Mouse (Mus musculus) lung, postnatal 25 days (tissue): Measurements from ENCODE around the gene Krt33b.

Experiments used
- DNase-seq: peaks from one replicate; pipeline ENCODE4 v3.0.0; 2022; ENCODE audit warnings: low spot score

The Krt33b gene

DNA sequence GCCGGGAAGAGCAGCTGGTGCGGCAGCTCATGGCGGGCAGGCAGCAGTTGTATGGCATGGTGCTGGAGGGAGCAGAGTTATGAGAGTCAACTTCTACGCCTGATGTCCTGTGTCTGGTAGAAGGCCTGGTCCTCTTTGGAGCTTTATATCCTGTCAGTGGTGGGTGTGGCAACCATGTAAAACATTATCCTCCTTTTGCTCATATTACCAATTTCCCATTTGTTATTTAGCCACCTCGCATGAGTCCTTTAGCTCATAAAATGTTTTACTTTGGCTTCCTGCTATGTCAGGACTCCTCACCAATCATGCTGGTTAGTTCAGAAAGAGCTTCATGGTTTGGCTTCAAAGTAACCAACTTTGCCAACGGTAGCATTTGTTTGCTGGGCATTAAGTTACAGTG lies at the start of gene Krt33b:
TSS of gene Krt33b (minus strand) at position 101 of the 400 bp plus-strand sequence.
- no peak for DNase-seq

DNA sequence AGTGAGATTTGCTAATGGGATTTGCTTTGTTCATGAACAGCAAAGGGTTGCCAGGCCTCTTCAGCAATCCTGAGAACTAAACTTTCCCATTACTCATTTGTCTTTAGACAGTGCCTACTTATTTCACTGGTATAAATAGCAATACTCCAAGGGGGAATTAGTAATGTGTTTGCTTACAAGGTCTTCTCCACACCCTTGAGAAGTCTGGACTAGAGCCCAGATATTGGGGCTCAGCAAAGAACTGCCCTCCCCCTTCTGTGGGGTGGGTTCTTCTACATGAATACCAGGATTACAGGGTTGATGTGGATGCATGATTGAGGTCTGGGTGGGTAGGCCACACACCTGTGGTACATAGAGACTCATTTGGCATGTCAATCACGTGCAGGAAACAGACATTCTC lies 44.2 kb upstream of the Krt33b start:
- DNase-seq = no peak

- DNase-seq = peak; percentile 69
Measured at GRCm38 (mm10) chr11:100067293-100068036, 37.8 kb upstream of the Krt33b start.

- no peak for DNase-seq
Measured at GRCm38 (mm10) chr11:100066236-100067010, 36.8 kb upstream of the Krt33b start.

DNA sequence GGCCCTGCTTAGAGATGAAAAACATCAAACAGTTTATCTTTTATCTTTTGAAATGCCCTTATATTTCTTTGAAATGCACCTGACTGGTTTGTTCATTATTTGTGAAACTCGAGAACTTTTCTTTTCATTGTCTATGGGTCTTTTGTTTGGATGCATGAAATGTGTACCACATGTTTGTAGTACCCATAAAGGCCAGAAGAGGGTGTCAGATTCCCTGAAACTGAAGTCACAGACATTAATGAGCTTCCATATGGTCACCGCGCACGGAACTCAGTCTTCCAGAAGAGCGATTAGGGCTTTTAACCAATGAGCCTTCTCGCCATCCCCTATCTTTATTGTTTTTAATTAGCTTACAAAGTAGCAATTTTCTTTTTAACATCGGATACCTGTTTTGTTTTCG lies 29.2 kb upstream of the Krt33b start:
- no peak for DNase-seq

- peak; percentile 8 for DNase-seq
Measured at GRCm38 (mm10) chr11:100055686-100056655, 26.3 kb upstream of the Krt33b start.

DNA sequence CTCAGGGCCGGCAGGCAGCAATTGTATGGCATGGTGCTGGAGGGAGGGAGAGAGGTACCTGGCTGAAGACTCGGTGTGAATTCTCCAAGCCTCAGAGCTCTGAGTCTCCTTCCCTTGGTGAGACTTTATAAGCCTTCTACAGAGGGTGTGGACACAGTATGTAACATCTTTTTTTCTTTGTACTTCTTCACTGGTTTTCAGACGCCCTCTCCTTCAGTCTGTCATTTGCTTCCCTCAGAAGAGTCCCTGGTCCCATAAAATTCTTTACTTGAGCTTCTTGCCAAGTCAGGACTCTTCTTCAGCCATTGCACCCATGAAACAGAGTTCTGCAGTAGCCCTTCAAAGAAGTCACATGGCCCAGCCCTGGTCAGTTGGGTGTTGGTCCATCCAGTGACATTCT lies 20.8 kb upstream of the Krt33b start, which contains the start of gene Krt31:
TSS of gene Krt31 (minus strand) at position 101 of the 400 bp plus-strand sequence.
- DNase-seq = no peak

DNA sequence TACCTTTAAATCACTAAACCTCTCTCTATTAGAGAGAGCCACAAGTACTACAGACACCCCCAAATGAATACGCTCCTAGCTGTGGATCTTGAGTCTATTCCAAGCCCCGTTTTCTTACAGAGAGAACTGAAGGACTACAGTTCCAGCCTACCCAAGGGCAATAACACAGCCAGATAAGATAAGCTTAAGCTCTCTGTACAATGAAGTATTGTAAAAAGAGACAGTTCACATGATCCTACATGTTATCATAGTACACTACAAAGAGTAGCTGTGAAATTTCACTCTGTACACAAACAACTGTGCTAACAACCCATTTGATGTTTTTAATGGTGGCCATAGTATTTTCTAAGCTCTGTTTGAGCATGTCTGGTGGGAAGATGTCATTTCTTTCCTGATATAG lies 17.5 kb upstream of the Krt33b start:
- no peak for DNase-seq

DNA sequence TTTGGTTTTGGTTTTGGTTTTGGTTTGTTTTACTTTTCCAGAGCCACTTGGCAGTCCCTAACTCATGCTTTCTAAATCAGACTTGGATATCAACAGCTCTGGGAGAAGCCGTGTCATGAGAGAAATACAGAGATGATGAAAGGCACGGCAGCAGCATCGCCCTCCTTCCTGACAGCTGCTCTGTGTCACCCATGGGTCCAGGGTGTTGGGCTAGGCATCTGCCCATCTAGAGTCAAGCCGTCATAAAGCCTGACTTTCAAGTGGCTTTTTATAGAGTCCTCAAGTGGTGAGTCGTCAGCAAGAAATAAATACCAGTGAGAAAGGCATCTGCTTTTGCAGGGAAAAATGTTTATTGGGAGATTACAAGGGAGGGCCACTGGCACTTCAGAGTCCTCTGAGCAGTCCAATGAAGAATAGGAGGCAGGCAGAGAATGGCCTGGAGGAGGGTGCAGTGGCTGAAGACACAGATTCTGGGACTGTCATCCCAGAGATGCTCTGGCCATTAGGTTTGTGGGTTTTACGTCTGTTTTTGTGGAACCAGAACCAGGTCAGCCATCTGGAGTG lies 16.7 kb upstream of the Krt33b start:
- peak; percentile 2 for DNase-seq

- no peak for DNase-seq
Measured at GRCm38 (mm10) chr11:100041454-100041853, 11.8 kb upstream of the Krt33b start, which contains the start of gene Krt34. Gene Krt34, minus strand, starts transcription at chr11:100041554.

DNA sequence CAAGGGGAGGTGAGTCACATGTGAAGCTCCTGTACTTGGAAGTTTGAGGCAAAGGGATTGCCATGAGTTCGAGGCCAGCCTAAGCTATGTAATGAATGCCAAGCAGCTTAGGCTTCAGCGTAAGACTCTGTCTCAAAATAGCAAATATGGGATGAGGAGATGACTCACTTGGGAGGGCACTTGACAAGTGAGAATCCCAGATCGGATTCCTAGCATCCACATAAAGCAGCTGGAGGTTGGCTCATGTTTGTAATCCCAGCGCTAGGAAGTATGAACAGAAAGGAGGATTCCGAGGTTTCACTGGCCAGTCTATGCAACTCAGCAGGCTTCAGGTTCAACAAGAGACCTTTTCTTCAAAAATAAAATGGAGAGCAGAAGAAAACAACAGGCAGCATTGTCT lies 8.2 kb downstream of the Krt33b start:
- DNase-seq = no peak

DNA sequence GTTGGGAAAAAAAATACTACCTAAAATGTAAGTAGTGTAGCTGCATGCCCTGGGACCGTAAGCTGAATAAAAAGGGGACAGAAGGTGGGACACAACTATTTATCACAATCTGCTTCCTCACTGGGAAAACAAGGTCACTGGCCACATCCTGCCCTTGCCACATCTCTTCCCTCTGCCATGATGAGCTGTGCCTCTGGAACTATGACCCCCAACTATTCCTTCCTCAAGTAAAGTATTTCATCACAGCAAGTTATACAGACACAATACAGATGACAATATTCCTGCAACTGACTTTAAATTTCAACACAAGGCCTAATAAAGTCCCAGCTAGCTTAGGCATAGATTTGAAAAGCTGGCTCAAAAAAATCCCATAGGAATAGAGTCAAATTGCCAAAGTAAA lies 10.2 kb downstream of the Krt33b start:
- DNase-seq = no peak

DNA sequence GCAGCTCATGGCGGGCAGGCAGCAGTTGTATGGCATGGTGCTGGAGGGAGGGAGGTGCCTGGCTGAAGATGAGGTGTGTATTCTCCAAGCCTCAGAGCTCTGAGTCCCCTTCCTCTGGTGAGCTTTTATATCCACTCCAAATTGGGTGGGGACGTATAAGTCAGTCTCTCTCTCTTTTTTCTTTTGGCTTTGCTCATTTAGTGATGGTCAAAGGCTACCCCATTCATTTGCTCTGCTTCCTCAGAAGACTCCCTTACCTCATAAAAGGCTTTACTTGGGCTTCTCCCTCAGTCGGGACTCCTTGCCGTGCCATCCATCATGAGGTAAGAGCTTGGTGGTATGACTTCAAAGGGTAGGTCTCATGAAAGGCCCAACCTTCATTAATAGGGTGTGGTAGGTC lies 13.6 kb downstream of the Krt33b start, which contains the start of gene Krt33a:
TSS of gene Krt33a (minus strand) at position 101 of the 400 bp plus-strand sequence.
- DNase-seq = no peak

- DNase-seq = peak; percentile 37
Measured at GRCm38 (mm10) chr11:100013691-100014171, 15.9 kb downstream of the Krt33b start.

- DNase-seq = no peak
Measured at GRCm38 (mm10) chr11:100010682-100011081, 19.0 kb downstream of the Krt33b start.

DNA sequence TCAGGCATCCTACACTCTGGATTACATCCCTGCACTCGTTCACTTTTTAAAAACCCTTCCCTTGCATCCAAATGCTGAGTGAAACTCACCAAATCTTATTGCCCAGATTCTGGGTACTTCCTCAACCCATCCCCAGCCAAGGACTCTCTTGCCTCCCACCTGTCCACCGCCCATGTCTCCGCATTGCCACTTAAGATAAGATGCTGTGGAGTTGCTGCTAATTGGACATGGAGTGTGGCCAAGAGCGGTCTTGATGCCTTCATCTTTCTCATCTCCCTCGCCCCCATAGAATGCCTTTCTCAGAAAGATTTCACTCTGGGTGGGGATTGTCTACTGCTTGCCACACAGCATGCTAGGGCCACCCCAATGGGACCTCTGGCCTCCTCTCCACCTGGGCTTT lies 21.3 kb downstream of the Krt33b start:
- no peak for DNase-seq

- no peak for DNase-seq
Measured at GRCm38 (mm10) chr11:100006624-100007023, 23.0 kb downstream of the Krt33b start.

- DNase-seq = peak; percentile 18
Measured at GRCm38 (mm10) chr11:100005905-100006304, 23.8 kb downstream of the Krt33b start.

GRCm38 (mm10) chr11:100004846-100005245 lies 24.8 kb downstream of the Krt33b start:
- DNase-seq = peak; percentile 52

- DNase-seq = no peak
Measured at GRCm38 (mm10) chr11:99999091-99999490, 30.6 kb downstream of the Krt33b start.

- peak; percentile 21 for DNase-seq
Measured at GRCm38 (mm10) chr11:99994384-99994661, 35.3 kb downstream of the Krt33b start.
